Mouse (Mus musculus): ENCODE data around the gene Arnt2.

The Arnt2 gene

GRCm38 (mm10) chr7:84226909-84227308 is 183.1 kb downstream of the Arnt2 start:
- in situ Hi-C loops (cut with MboI; ENCODE audit: low pct_unique_long_range_greater_than_20kb in 1 of 2, low sequenced_read_pairs in 2 of 2, unreplicated experiment in 1 of 2) = no loop called here

- in situ Hi-C loops (cut with MboI; ENCODE audit: low pct_unique_long_range_greater_than_20kb in 1 of 2, low sequenced_read_pairs in 2 of 2, unreplicated experiment in 1 of 2) = no loop called here
Observed at GRCm38 (mm10) chr7:84212112-84212511, 197.9 kb downstream of the Arnt2 start.

- in situ Hi-C loops (cut with MboI; ENCODE audit: low pct_unique_long_range_greater_than_20kb in 1 of 2, low sequenced_read_pairs in 2 of 2, unreplicated experiment in 1 of 2) = no loop called here
Observed at GRCm38 (mm10) chr7:84210585-84211291, 199.2 kb downstream of the Arnt2 start.

GRCm38 (mm10) chr7:84203981-84204380 is 206.0 kb downstream of the Arnt2 start:
- in situ Hi-C loops (cut with MboI; ENCODE audit: low pct_unique_long_range_greater_than_20kb in 1 of 2, low sequenced_read_pairs in 2 of 2, unreplicated experiment in 1 of 2) = no loop called here

- in situ Hi-C loops (cut with MboI; ENCODE audit: low pct_unique_long_range_greater_than_20kb in 1 of 2, low sequenced_read_pairs in 2 of 2, unreplicated experiment in 1 of 2) = no loop called here
Observed at GRCm38 (mm10) chr7:84201151-84202068, 208.6 kb downstream of the Arnt2 start.

GRCm38 (mm10) chr7:84197208-84197860 is 212.6 kb downstream of the Arnt2 start:
- in situ Hi-C loops (cut with MboI; ENCODE audit: low pct_unique_long_range_greater_than_20kb in 1 of 2, low sequenced_read_pairs in 2 of 2, unreplicated experiment in 1 of 2) = no loop called here

All from mouse embryonic stem cell (cell line).